Mouse (Mus musculus) right cerebral cortex, postnatal 36 days (tissue): ENCODE results near the gene Gp9.
A peak's percentile ranks its signal among the peaks of the same experiment; 100 is the strongest.

Experiments used
- DNase-seq, 2 experiments: peaks; one replicate each; pipeline ENCODE4 v3.0.0; 2022; ENCODE audit warnings: low spot score in 2 of 2, mixed read lengths in 1 of 2

Gp9 gene

GRCm38 (mm10) chr6:87809651-87810161 is 31.8 kb downstream of the Gp9 start:
- no peak for DNase-seq

- DNase-seq = no peak
Measured at GRCm38 (mm10) chr6:87810311-87810710, 32.4 kb downstream of the Gp9 start.

- DNase-seq = peak; percentile 37 to 40
Measured at GRCm38 (mm10) chr6:87810713-87811669, 33.1 kb downstream of the Gp9 start.

- peak; percentile 85 to 86 for DNase-seq
Measured at GRCm38 (mm10) chr6:87811675-87812338, 33.9 kb downstream of the Gp9 start, which contains the start of gene Rab43. Gene Rab43 (minus strand): TSS chr6:87812164.

GRCm38 (mm10) chr6:87812656-87813055 is 34.8 kb downstream of the Gp9 start:
- DNase-seq = no peak

GRCm38 (mm10) chr6:87814486-87814885 is 36.6 kb downstream of the Gp9 start:
- DNase-seq = no peak

- no peak for DNase-seq
Measured at GRCm38 (mm10) chr6:87820366-87820765, 42.5 kb downstream of the Gp9 start.
